Mouse (Mus musculus): Measurements from ENCODE around the gene Tnk2. TPM values are rescaled to one million over a fixed set of nuclear protein-coding genes. Genes with fewer than 3 reads are reported as not detected.

Gene Tnk2
- polyA plus RNA-seq, 1 experiment from 2014 or later = 20.0 TPM

GRCm38 (mm10) chr16:32665851-32666665, 22.4 kb downstream of the Tnk2 start:
- Histone ChIP-seq H3K4me3 (ENCODE audit: low read depth, low read length) (no peak overlapping the region), H3K36me3 (ENCODE audit: insufficient read depth) (peaks cover 39% of the 10 kb centered on the region), H3K4me2 (peak overlapping the region; percentile 33), H3K9me3 (ENCODE audit: low read depth, low read length) (no peaks in the 10 kb centered on the region), H3K9ac (peak overlapping the region; percentile 38), H3K27ac (ENCODE audit: low read depth) (peak overlapping the region; percentile 91), H3K4me1 (ENCODE audit: insufficient read depth) (peaks cover 50% of the 10 kb centered on the region), H3K27me3 (ENCODE audit: insufficient read depth, low read length) (no peaks in the 10 kb centered on the region)
- ATAC-seq (ENCODE audit: insufficient read depth) = peak; percentile 22
- no peak for TF ChIP-seq CTCF (IDR thresholded peaks at IDR 0.05; ENCODE audit: low read depth)
- WGBS = 33% methylated on average over 11 of the region's 11 CpGs
- DNase-seq = peak; percentile 78

- H3K27ac ChIP-seq (ENCODE audit: low read depth) = peak overlapping the region; percentile 91
- 60% methylated on average over 9 of the region's 9 CpGs for WGBS
- H3K27me3 ChIP-seq (ENCODE audit: insufficient read depth, low read length) = no peaks in the 10 kb centered on the region
- no peak overlapping the region for H3K4me3 ChIP-seq (ENCODE audit: low read depth, low read length)
- H3K4me2 ChIP-seq = no peak overlapping the region
- ATAC-seq (ENCODE audit: insufficient read depth) (no peak), DNase-seq (no peak)
- no peaks in the 10 kb centered on the region for H3K9me3 ChIP-seq (ENCODE audit: low read depth, low read length)
- no peak for TF ChIP-seq CTCF (IDR thresholded peaks at IDR 0.05; ENCODE audit: low read depth)
- peaks cover 48% of the 10 kb centered on the region for H3K36me3 ChIP-seq (ENCODE audit: insufficient read depth)
- H3K4me1 ChIP-seq (ENCODE audit: insufficient read depth) = peaks cover 42% of the 10 kb centered on the region
- H3K9ac ChIP-seq = no peak overlapping the region
Measured at GRCm38 (mm10) chr16:32666671-32667551, 23.2 kb downstream of the Tnk2 start.

- WGBS = 52% methylated on average over 3 of the region's 3 CpGs
- TF ChIP-seq CTCF (IDR thresholded peaks at IDR 0.05; ENCODE audit: low read depth) = no peak
- no peak for ATAC-seq (ENCODE audit: insufficient read depth)
- H3K4me2 ChIP-seq = no peak overlapping the region
- peaks cover 36% of the 10 kb centered on the region for H3K4me1 ChIP-seq (ENCODE audit: insufficient read depth)
- DNase-seq = no peak
- H3K27me3 ChIP-seq (ENCODE audit: insufficient read depth, low read length) = no peaks in the 10 kb centered on the region
- no peaks in the 10 kb centered on the region for H3K9me3 ChIP-seq (ENCODE audit: low read depth, low read length)
- H3K9ac ChIP-seq = no peak overlapping the region
- H3K4me3 ChIP-seq (ENCODE audit: low read depth, low read length) = no peak overlapping the region
- H3K36me3 ChIP-seq (ENCODE audit: insufficient read depth) = peaks cover 53% of the 10 kb centered on the region
- H3K27ac ChIP-seq (ENCODE audit: low read depth) = peak overlapping the region; percentile 91
Measured at GRCm38 (mm10) chr16:32667552-32667872, 23.8 kb downstream of the Tnk2 start.

- Histone ChIP-seq H3K27ac (ENCODE audit: low read depth) (peak overlapping the region; percentile 91), H3K4me2 (no peak overlapping the region), H3K36me3 (ENCODE audit: insufficient read depth) (peaks cover 58% of the 10 kb centered on the region), H3K4me1 (ENCODE audit: insufficient read depth) (peaks cover 34% of the 10 kb centered on the region), H3K27me3 (ENCODE audit: insufficient read depth, low read length) (no peaks in the 10 kb centered on the region), H3K4me3 (ENCODE audit: low read depth, low read length) (no peak overlapping the region), H3K9ac (no peak overlapping the region), H3K9me3 (ENCODE audit: low read depth, low read length) (no peaks in the 10 kb centered on the region)
- no peak for TF ChIP-seq CTCF (IDR thresholded peaks at IDR 0.05; ENCODE audit: low read depth)
- ATAC-seq (ENCODE audit: insufficient read depth) (no peak), DNase-seq (no peak)
- WGBS = 73% methylated on average over 10 of the region's 10 CpGs
Measured at GRCm38 (mm10) chr16:32668030-32668429, 24.4 kb downstream of the Tnk2 start.

DNA sequence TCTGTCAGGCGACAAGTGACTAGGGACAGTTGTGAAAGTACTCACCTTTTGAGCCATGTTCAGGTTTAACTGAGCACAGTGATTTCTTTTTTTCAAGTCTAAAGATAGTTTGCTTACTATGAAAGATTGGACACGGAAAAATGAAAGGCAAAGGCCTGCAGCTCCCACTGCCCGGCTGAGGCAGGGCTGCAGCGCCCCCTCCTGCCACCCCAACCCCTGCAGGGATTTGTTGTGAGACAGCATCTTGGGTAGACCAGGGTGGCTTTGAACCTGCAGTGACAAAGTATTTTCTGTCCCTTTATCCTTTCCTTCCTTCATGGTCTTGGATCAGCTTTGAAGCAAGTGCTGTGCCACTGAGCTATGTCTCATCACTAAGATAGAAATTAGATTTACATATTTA, 24.8 kb downstream of the Tnk2 start:
- H3K4me1 ChIP-seq (ENCODE audit: insufficient read depth) = peaks cover 30% of the 10 kb centered on the region
- no peaks in the 10 kb centered on the region for H3K9me3 ChIP-seq (ENCODE audit: low read depth, low read length)
- ATAC-seq (ENCODE audit: insufficient read depth) (no peak), DNase-seq (no peak)
- TF ChIP-seq CTCF (IDR thresholded peaks at IDR 0.05; ENCODE audit: low read depth) = peak; percentile 46
- no peak overlapping the region for H3K9ac ChIP-seq
- no peak overlapping the region for H3K4me3 ChIP-seq (ENCODE audit: low read depth, low read length)
- 63% methylated on average over 4 of the region's 4 CpGs for WGBS
- no peak overlapping the region for H3K27ac ChIP-seq (ENCODE audit: low read depth)
- H3K36me3 ChIP-seq (ENCODE audit: insufficient read depth) = peaks cover 63% of the 10 kb centered on the region
- no peaks in the 10 kb centered on the region for H3K27me3 ChIP-seq (ENCODE audit: insufficient read depth, low read length)
- H3K4me2 ChIP-seq = no peak overlapping the region

- Histone ChIP-seq H3K9ac (no peak overlapping the region), H3K4me2 (no peak overlapping the region), H3K27me3 (ENCODE audit: insufficient read depth, low read length) (no peaks in the 10 kb centered on the region), H3K4me1 (ENCODE audit: insufficient read depth) (peaks cover 27% of the 10 kb centered on the region), H3K27ac (ENCODE audit: low read depth) (no peak overlapping the region), H3K36me3 (ENCODE audit: insufficient read depth) (peaks cover 68% of the 10 kb centered on the region), H3K4me3 (ENCODE audit: low read depth, low read length) (no peak overlapping the region), H3K9me3 (ENCODE audit: low read depth, low read length) (no peaks in the 10 kb centered on the region)
- DNase-seq (no peak), ATAC-seq (ENCODE audit: insufficient read depth) (no peak)
- WGBS = 85% methylated on average over 10 of the region's 10 CpGs
- no peak for TF ChIP-seq CTCF (IDR thresholded peaks at IDR 0.05; ENCODE audit: low read depth)
Measured at GRCm38 (mm10) chr16:32669243-32669642, 25.6 kb downstream of the Tnk2 start.

Measured in lung, embryonic 14.5 days (tissue).